Mouse (Mus musculus): ENCODE measurements around the gene Rad54l2. TPM values are rescaled to one million over a fixed set of nuclear protein-coding genes. Genes with fewer than 3 reads are reported as not detected.

Rad54l2 gene
- polyA plus RNA-seq, 1 experiment from 2014 or later: 9.6 TPM

DNA sequence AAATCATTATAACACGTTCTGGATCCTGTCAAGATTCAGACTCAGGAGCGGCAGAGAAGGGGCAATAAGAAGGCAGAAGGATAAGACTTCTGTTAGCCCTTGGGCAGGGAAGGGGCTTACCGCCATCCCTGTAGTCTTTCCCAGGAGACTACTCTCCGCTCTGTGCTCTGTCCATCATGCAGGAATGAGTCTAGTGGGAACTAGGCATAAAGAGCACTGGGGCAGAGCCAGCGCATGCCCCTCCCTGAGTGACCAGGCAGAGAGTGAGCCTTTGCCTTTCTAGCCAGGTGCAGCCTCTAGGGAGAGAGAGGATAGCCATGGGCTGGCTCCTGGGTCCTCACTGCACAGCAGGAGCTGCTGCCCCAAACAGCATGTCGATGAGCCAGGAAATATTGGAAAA, 124.1 kb downstream of the Rad54l2 start:
- H3K9ac ChIP-seq: no peak overlapping the region
- no peak overlapping the region for H3K4me3 ChIP-seq
- WGBS: 65% methylated on average over 6 of the region's 6 CpGs
- peak overlapping the region; percentile 21; the same call in 1 of the 2 replicates for H3K27ac ChIP-seq
- H3K27me3 ChIP-seq (replicated peaks): no peaks in the 10 kb centered on the region
- peak overlapping the region; percentile 7; the same call in 1 of the 2 replicates for H3K4me2 ChIP-seq (replicated peaks)
- ATAC-seq (ENCODE audit: low FRiP score, low read depth): no peak
- peaks cover 28% of the 10 kb centered on the region; the same call in 1 of the 2 replicates for H3K36me3 ChIP-seq
- H3K4me1 ChIP-seq: peaks cover 15% of the 10 kb centered on the region
- H3K9me3 ChIP-seq: no peaks in the 10 kb centered on the region

DNA sequence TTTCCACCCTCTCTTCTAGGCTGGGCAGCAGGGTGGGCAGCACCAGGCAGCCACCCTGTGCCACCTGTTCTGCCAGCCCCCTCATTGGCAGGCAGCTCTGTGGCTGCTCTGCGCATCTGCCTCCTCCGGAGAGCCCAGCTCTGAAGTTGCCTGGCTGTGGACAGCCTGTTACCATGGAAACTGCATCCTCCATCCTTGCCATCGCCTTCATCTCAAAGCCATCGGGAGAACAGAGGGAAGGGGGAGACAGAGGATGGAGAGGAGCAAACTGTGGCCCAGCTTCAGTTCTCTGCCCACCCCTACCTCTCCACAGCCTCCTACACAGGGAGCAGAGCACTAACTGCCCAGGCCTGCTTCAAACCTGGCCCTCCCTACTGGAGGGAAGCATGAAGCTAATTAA, 124.6 kb downstream of the Rad54l2 start:
- Histone ChIP-seq H3K4me1 (peaks cover 15% of the 10 kb centered on the region), H3K4me3 (no peak overlapping the region), H3K9me3 (no peaks in the 10 kb centered on the region), H3K27ac (peak overlapping the region; percentile 21; the same call in 1 of the 2 replicates), H3K4me2 (replicated peaks) (peak overlapping the region; percentile 7; the same call in 1 of the 2 replicates), H3K36me3 (peaks cover 25% of the 10 kb centered on the region; the same call in 1 of the 2 replicates), H3K9ac (no peak overlapping the region), H3K27me3 (replicated peaks) (no peaks in the 10 kb centered on the region)
- peak; percentile 70 for ATAC-seq (ENCODE audit: low FRiP score, low read depth)
- 44% methylated on average over 4 of the region's 4 CpGs for WGBS

DNA sequence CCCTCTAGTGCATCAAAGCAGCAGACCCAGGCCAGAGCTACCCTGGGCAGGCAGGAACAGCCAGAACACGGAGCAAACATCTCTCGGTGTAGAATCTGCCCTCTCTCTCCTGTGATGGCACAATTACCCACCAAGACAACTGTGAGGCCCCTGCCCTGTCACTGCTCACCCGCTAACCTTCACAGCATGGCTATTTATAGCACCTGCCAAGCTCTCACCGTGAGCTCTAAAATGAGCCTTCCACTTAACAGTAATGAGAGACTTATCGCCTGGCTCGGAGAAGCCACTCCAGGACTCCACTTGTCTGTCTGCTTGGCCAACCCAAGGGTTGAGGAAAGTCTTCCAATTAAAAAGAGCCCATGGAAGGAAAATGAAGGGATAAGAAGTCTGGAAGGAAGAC, 125.8 kb downstream of the Rad54l2 start:
- Histone ChIP-seq H3K9ac (no peak overlapping the region), H3K27me3 (replicated peaks) (no peaks in the 10 kb centered on the region), H3K4me1 (peaks cover 15% of the 10 kb centered on the region), H3K36me3 (peaks cover 27% of the 10 kb centered on the region), H3K27ac (no peak overlapping the region), H3K4me3 (no peak overlapping the region), H3K4me2 (replicated peaks) (no peak overlapping the region), H3K9me3 (no peaks in the 10 kb centered on the region)
- 70% methylated on average over 6 of the region's 6 CpGs for WGBS
- ATAC-seq (ENCODE audit: low FRiP score, low read depth): no peak

DNA sequence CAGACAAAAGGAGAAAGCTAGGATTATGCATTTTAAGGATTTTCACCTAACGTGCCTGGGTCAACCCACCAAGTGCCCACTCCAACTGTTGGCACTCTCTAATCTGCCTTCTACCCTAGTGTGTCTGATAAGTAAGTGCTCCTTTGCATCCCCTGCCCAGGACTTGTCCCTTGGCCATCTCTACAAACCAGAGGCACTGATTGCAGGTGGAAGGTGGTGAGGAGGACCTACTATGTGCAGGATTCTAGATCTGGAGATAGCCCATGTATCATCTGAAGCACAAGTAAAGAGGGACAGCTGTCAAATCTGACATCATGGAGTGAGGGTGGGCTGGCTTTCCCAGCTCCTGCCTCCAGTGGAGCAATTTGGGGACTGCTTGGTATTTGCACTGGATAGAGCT, 129.1 kb downstream of the Rad54l2 start:
- Histone ChIP-seq H3K4me1 (peaks cover 34% of the 10 kb centered on the region), H3K9me3 (no peaks in the 10 kb centered on the region), H3K27me3 (replicated peaks) (peaks cover 9% of the 10 kb centered on the region), H3K27ac (no peak overlapping the region), H3K9ac (no peak overlapping the region), H3K36me3 (peaks cover 22% of the 10 kb centered on the region), H3K4me2 (replicated peaks) (no peak overlapping the region), H3K4me3 (no peak overlapping the region)
- WGBS: 76% methylated on average over 1 of the region's 1 CpGs
- no peak for ATAC-seq (ENCODE audit: low FRiP score, low read depth)

DNA sequence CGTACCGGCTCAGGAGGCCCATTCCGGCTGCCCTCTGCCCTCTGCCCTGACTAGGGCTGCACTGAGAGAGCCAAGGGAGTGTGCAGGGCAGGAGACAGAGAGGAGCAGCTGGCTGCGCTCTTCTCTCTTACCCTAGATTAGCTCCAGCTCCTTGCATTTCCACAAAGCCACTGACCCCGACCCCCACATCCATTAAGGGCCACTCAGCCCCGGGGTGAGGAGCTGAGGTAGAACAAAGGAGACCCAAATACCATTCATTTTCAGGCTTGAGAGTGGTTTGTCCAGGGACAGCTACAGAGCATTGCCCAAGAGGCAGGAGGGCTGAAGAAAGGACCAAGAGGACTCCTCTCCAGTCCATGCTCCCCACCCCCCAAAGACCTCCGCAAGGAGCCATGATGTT, 129.6 kb downstream of the Rad54l2 start:
- Histone ChIP-seq H3K4me2 (replicated peaks) (no peak overlapping the region), H3K4me1 (peaks cover 29% of the 10 kb centered on the region), H3K27ac (no peak overlapping the region), H3K36me3 (peaks cover 22% of the 10 kb centered on the region), H3K9ac (no peak overlapping the region), H3K4me3 (no peak overlapping the region), H3K9me3 (no peaks in the 10 kb centered on the region), H3K27me3 (replicated peaks) (peaks cover 14% of the 10 kb centered on the region)
- no peak for ATAC-seq (ENCODE audit: low FRiP score, low read depth)
- WGBS: 33% methylated on average over 7 of the region's 7 CpGs

DNA sequence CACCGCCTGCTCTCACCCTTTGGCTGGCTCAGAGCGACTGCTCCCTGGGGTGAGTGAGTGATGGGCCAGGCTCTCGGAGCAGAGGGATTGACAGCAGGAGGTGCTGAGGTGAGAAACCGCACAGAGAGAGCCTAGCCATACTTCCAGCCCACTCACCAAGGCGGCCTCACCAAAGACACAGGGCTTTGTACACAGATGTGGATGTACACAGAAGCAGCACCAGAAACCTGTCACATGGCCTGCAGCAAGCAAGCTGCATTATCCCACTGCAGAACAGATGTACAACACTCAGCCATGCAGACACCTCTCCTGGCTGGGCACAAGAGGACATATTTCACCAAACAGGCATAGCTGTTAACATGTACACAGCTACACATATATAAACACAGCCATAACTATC, 131.4 kb downstream of the Rad54l2 start:
- H3K4me1 ChIP-seq: peaks cover 23% of the 10 kb centered on the region
- H3K36me3 ChIP-seq: peaks cover 22% of the 10 kb centered on the region
- no peak overlapping the region for H3K9ac ChIP-seq
- no peak overlapping the region for H3K27ac ChIP-seq
- no peak for ATAC-seq (ENCODE audit: low FRiP score, low read depth)
- no peak overlapping the region for H3K4me3 ChIP-seq
- no peaks in the 10 kb centered on the region for H3K9me3 ChIP-seq
- peaks cover 20% of the 10 kb centered on the region for H3K27me3 ChIP-seq (replicated peaks)
- 39% methylated on average over 5 of the region's 5 CpGs for WGBS
- no peak overlapping the region for H3K4me2 ChIP-seq (replicated peaks)

DNA sequence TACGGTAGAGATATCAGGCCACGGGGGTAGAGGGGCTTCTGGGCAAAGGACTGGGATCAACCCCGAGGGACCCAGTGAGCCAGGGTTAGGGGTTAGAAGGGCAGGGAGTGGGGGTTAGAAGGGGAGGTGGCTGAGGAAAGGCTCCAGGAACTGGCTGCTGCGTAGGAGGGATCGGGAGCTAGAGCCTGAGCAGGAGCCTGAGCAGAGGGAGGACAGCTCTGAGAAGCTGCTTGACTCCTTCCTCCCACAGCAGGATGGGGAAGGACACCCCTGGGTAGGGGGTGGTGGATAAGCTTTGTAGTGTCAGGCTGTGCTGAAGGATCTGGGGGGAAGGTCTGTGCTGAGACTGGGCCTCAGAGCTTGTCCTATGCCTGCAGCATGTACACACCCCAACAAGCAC, 132.2 kb downstream of the Rad54l2 start:
- no peak overlapping the region for H3K4me3 ChIP-seq
- 0 out of 2 replicates have a peak, but pooled peaks have one; percentile 10 for ATAC-seq (ENCODE audit: low FRiP score, low read depth)
- no peak overlapping the region; the same call in 1 of the 2 replicates for H3K4me2 ChIP-seq (replicated peaks)
- H3K9me3 ChIP-seq: no peaks in the 10 kb centered on the region
- H3K36me3 ChIP-seq: peaks cover 19% of the 10 kb centered on the region
- H3K27me3 ChIP-seq (replicated peaks): peaks cover 20% of the 10 kb centered on the region
- peaks cover 23% of the 10 kb centered on the region for H3K4me1 ChIP-seq
- 43% methylated on average over 5 of the region's 5 CpGs for WGBS
- no peak overlapping the region for H3K9ac ChIP-seq
- no peak overlapping the region for H3K27ac ChIP-seq

DNA sequence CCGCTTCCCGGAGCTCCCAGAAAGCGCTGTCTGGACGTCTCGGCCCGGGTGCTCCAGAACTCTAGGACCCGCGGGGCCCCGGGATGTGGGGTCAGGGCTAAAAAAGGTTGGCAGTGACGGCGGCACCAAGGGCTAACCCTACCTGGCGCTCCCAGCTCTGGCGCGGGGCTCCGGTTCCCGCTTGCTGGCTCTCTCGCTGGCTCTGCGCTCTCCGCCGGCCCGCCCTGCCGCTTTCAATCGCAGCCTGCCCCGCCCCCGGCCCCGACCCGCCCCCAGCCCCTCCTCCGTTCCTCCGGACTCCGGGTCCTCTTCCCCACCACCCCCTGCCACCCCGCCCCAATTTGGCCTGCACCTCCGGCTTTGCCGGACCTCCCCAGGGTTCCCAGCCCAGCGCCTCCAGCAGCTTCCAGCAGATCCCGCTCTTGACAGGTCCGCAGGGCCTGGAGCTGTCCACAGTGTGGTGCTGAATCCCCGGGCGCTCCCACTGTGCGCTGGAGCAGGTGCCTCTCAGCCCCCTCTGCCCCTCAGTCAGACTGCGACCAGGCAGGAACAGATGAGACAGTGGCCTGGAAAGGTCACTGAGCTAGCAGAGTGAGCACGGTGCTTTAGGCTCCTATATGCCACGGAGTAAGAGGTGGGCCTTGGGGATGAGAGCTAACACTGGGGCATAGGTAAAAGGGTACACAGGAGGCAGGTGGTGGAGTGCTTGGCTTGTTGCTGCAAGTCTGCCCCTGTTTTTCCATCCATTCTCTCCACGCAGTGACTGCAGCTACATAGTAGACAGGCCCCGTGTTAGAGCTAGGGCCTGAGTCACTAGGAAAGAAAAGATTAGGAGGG, 132.9 kb downstream of the Rad54l2 start, which contains the start of gene Grm2:
Gene Grm2 (minus strand): TSS at position 199 of the 837 bp plus-strand sequence.
- ATAC-seq (ENCODE audit: low FRiP score, low read depth): peak; percentile 55; the same call in 1 of the 2 replicates
- peaks cover 23% of the 10 kb centered on the region for H3K4me1 ChIP-seq
- peak within 1 kb of the TSS; percentile 57 for H3K9ac ChIP-seq
- H3K27me3 ChIP-seq (replicated peaks): peaks cover 20% of the 10 kb centered on the region
- H3K4me2 ChIP-seq (replicated peaks): peak within 1 kb of the TSS; percentile 77
- 1% methylated on average over 44 of the region's 44 CpGs for WGBS
- H3K36me3 ChIP-seq: peaks cover 11% of the 10 kb centered on the region
- H3K9me3 ChIP-seq: no peaks in the 10 kb centered on the region
- H3K27ac ChIP-seq: no peak within 1 kb of the TSS
- peak within 1 kb of the TSS; percentile 38 for H3K4me3 ChIP-seq

DNA sequence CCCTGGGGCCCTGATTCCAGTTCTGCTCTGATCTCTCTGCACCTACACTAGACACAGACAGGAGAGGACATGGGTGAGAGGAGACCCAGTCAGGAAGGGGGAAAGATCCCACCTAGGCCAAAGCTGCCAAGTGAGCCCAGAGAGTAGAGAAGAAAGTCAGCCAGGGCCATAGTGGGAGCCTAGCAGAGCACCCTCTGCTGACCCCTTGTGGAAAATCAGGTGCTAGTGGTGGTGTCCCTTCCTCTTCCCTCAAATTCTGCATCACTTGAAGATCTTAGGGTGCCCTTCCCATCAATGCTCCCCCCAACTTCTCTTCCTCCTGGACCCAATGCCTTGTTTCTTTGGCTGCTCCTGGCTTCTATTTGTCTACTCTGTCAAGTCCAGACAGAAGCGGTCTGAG, 136.3 kb downstream of the Rad54l2 start:
- H3K4me1 ChIP-seq: peaks cover 21% of the 10 kb centered on the region
- no peak overlapping the region for H3K9ac ChIP-seq
- H3K4me2 ChIP-seq (replicated peaks): no peak overlapping the region
- no peaks in the 10 kb centered on the region for H3K9me3 ChIP-seq
- no peaks in the 10 kb centered on the region for H3K36me3 ChIP-seq
- H3K27ac ChIP-seq: no peak overlapping the region
- ATAC-seq (ENCODE audit: low FRiP score, low read depth): no peak
- H3K27me3 ChIP-seq (replicated peaks): peaks cover 20% of the 10 kb centered on the region
- WGBS: 78% methylated on average over 1 of the region's 1 CpGs
- no peak overlapping the region for H3K4me3 ChIP-seq

DNA sequence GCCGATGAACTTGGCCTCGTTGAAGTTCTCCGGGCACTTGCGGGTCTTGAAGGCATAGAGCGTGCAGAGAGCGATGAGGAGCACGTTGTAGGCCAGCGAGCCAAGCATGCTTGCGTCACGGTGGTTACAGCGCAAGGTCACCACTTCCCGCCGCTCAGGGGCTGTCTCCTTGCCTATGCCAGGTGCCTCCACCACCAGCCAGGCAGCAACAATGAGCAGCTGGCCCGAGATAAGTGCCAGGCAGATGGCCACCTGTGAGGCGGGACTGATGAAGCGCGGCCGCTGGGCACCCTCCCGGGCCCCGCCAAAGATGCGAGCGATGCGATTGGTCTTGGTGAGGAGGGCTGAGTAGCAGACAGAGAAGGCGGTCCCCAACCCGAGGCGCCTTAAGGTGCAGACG, 141.8 kb downstream of the Rad54l2 start:
- WGBS: 70% methylated on average over 27 of the region's 27 CpGs
- Histone ChIP-seq H3K36me3 (no peaks in the 10 kb centered on the region), H3K27ac (no peak overlapping the region), H3K4me3 (no peak overlapping the region), H3K4me1 (no peaks in the 10 kb centered on the region), H3K27me3 (replicated peaks) (no peaks in the 10 kb centered on the region), H3K4me2 (replicated peaks) (no peak overlapping the region), H3K9me3 (no peaks in the 10 kb centered on the region), H3K9ac (no peak overlapping the region)
- no peak for ATAC-seq (ENCODE audit: low FRiP score, low read depth)

DNA sequence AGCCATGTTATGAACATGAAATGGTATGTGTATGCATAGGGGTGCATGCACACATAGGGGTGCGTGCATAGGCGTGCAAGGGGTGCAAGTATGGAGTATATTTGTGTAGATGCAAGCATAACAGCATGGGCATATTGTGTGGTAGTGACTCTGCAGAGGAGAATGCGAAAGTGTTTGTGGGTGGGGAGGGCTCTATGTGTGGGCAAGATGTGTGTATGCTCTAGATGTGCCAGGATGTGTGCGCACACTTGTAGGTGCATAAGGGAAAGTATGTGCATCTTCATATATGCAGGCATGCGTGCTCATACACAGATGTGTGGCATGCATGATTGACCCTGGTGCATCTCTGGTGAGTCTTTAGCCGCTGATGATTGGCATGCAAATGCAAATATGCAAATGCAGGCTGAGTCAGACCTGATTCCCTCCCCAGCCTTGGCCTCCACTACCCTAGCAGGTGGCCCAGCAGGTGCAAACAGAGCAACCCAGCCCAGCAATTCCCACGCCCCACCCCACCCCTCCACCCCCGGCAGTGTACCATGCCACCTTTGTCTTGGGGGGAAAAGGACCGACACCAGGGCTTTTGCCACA, 143.2 kb downstream of the Rad54l2 start:
- Histone ChIP-seq H3K4me1 (no peaks in the 10 kb centered on the region), H3K27me3 (replicated peaks) (no peaks in the 10 kb centered on the region)
- no peak for ATAC-seq (ENCODE audit: low FRiP score, low read depth)

DNA sequence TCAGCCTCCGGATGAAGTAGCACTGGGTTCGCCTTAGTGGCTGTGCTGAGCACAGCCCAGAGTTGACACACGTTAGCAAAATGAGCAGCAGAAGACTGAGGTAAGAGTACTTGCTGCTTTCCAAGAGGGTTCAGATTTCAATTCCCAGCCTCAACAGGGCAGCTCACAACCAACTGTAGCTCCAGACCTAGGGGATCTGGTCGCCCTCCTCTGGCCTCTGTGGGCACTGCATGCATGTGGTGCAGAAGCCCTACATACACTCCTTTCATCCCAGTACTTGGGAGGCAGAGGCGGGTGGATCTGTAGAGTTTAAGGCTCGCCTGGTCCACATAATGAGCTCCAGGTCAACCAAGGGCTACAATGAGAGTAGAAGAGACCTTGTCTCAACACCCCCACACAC, 145.2 kb downstream of the Rad54l2 start:
- Histone ChIP-seq H3K9me3 (no peaks in the 10 kb centered on the region), H3K4me2 (replicated peaks) (no peak overlapping the region), H3K27me3 (replicated peaks) (no peaks in the 10 kb centered on the region), H3K36me3 (no peaks in the 10 kb centered on the region), H3K4me1 (no peaks in the 10 kb centered on the region), H3K9ac (no peak overlapping the region), H3K27ac (no peak overlapping the region), H3K4me3 (no peak overlapping the region)
- 72% methylated on average over 6 of the region's 6 CpGs for WGBS
- ATAC-seq (ENCODE audit: low FRiP score, low read depth): no peak

More for the DNA sequence above, 143.2 kb downstream of the Rad54l2 start:
- 80% methylated on average over 9 of the region's 9 CpGs for WGBS
- no peaks in the 10 kb centered on the region for H3K9me3 ChIP-seq
- H3K9ac ChIP-seq: no peak overlapping the region
- H3K36me3 ChIP-seq: no peaks in the 10 kb centered on the region
- no peak overlapping the region for H3K4me3 ChIP-seq
- H3K27ac ChIP-seq: no peak overlapping the region
- H3K4me2 ChIP-seq (replicated peaks): no peak overlapping the region

All from neural tube, embryonic 12.5 days (tissue).